Mouse (Mus musculus) cerebellum, adult 2 months (tissue): ENCODE data around the gene Phf21a.

Experiments
- CTCF ChIP-seq: fragments of 200-500 bp; IDR thresholded peaks from 2 replicates; pipeline ENCODE4 v1.5.1; 2011; ENCODE audit warnings: low read depth, mild to moderate bottlenecking, control low read depth, low read length, moderate library complexity, borderline replicate concordance; ENCODE audit not compliant: insufficient read depth
- POLR2A ChIP-seq: fragments of 200-500 bp; IDR thresholded peaks from 2 replicates; pipeline ENCODE4 v1.6.1; 2011; ENCODE audit warnings: low read length, control low read depth, borderline replicate concordance; ENCODE audit not compliant: insufficient read depth

GRCm38 (mm10) chr2:92229973-92230372, 137.1 kb downstream of the Phf21a start:
- TF ChIP-seq CTCF (no peak), POLR2A (no peak)
